Mouse (Mus musculus): ENCODE measurements around the gene Dnal1. TPM values are rescaled to one million over a fixed set of nuclear protein-coding genes. Genes with fewer than 3 reads are reported as not detected.

Dnal1 gene
- polyA plus RNA-seq, 1 experiment = 8.2 TPM

GRCm38 (mm10) chr12:84176886-84177765 lies 63.0 kb downstream of the Dnal1 start:
- Histone ChIP-seq H3K27me3 (ENCODE audit: control insufficient read depth, insufficient read depth, low read length) (no peaks in the 10 kb centered on the region), H3K36me3 (ENCODE audit: control insufficient read depth, insufficient read depth, low read length) (no peaks in the 10 kb centered on the region), H3K4me3 (ENCODE audit: control insufficient read depth, low read depth, low read length) (no peak overlapping the region), H3K27ac (ENCODE audit: control insufficient read depth, insufficient read depth, low read depth, low read length) (no peak overlapping the region), H3K4me1 (ENCODE audit: control insufficient read depth, insufficient read depth, low read length) (peaks cover 14% of the 10 kb centered on the region)
- no peak for TF ChIP-seq POLR2A (IDR thresholded peaks at IDR 0.05; ENCODE audit: control insufficient read depth, low read depth, low read length)
- no peak for TF ChIP-seq CTCF (IDR thresholded peaks at IDR 0.05; ENCODE audit: control insufficient read depth, insufficient read depth, insufficient replicate concordance, low read depth, low read length)

GRCm38 (mm10) chr12:84178052-84178451 lies 63.9 kb downstream of the Dnal1 start:
- no peaks in the 10 kb centered on the region for H3K27me3 ChIP-seq (ENCODE audit: control insufficient read depth, insufficient read depth, low read length)
- TF ChIP-seq CTCF (IDR thresholded peaks at IDR 0.05; ENCODE audit: control insufficient read depth, insufficient read depth, insufficient replicate concordance, low read depth, low read length) (no peak), POLR2A (IDR thresholded peaks at IDR 0.05; ENCODE audit: control insufficient read depth, low read depth, low read length) (no peak)
- peaks cover 14% of the 10 kb centered on the region for H3K4me1 ChIP-seq (ENCODE audit: control insufficient read depth, insufficient read depth, low read length)
- H3K4me3 ChIP-seq (ENCODE audit: control insufficient read depth, low read depth, low read length) = no peak overlapping the region
- H3K27ac ChIP-seq (ENCODE audit: control insufficient read depth, insufficient read depth, low read depth, low read length) = no peak overlapping the region
- H3K36me3 ChIP-seq (ENCODE audit: control insufficient read depth, insufficient read depth, low read length) = no peaks in the 10 kb centered on the region

DNA sequence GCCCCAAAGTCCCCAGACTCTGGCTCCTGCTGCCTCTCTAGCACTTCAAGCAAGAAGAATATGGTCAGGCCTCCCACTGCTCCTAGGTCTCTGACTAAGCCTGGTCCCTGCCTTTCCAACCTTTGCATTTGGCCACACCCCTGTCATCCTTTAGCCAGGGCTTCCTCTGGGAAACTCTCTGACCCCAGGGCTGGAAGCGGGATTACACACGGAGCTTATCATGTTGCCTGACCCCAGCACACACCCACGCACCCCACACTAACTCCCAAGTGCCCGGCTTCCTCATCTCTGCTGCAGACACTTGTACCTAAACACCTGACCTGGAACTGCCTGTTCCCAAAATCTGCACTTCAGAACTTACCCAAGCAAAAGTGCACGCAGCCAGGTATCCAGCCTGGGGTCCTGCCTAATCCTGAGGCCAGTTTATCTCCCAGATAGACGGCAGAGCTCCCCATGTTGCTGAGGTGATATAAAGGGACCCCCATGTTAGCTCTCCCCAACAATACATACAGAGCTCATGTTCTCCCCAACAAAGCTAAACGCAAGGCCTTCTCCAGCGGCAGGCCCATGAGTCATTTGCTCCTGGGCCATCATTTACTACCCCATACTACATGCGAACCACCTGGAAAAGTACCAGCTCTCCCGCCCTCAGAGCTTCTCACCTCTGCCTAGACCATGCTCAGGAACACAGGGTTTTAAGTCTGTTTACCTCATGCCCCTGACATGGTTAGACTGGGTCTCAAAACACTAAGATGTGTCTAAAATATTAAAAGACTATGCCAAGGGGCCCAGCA lies 64.7 kb downstream of the Dnal1 start:
- H3K4me1 ChIP-seq (ENCODE audit: control insufficient read depth, insufficient read depth, low read length) = peaks cover 14% of the 10 kb centered on the region
- no peaks in the 10 kb centered on the region for H3K27me3 ChIP-seq (ENCODE audit: control insufficient read depth, insufficient read depth, low read length)
- TF ChIP-seq CTCF (IDR thresholded peaks at IDR 0.05; ENCODE audit: control insufficient read depth, insufficient read depth, insufficient replicate concordance, low read depth, low read length) (no peak), POLR2A (IDR thresholded peaks at IDR 0.05; ENCODE audit: control insufficient read depth, low read depth, low read length) (no peak)
- no peak overlapping the region for H3K27ac ChIP-seq (ENCODE audit: control insufficient read depth, insufficient read depth, low read depth, low read length)
- no peak overlapping the region for H3K4me3 ChIP-seq (ENCODE audit: control insufficient read depth, low read depth, low read length)
- no peaks in the 10 kb centered on the region for H3K36me3 ChIP-seq (ENCODE audit: control insufficient read depth, insufficient read depth, low read length)

DNA sequence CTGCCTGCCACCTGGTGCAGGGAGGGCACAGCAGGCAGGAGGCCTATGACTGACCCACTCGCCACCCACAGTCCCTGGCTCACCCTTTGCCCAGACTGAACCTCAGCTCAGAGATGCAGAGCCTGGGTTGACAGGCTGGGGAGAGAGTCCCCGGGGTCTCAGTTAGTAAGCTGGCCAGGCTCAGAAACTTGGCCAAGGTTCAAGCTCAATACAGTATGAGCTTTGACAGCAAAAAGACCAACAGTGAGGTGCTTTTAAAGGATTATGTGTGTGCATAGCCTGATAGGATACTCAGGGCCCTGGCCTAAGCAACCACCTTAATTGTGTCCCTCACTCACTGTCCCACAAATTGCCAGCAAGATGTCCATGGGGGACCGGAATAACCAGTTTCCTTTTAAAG lies 65.9 kb downstream of the Dnal1 start:
- Histone ChIP-seq H3K27me3 (ENCODE audit: control insufficient read depth, insufficient read depth, low read length) (no peaks in the 10 kb centered on the region), H3K36me3 (ENCODE audit: control insufficient read depth, insufficient read depth, low read length) (no peaks in the 10 kb centered on the region), H3K4me1 (ENCODE audit: control insufficient read depth, insufficient read depth, low read length) (peaks cover 11% of the 10 kb centered on the region), H3K4me3 (ENCODE audit: control insufficient read depth, low read depth, low read length) (no peak overlapping the region), H3K27ac (ENCODE audit: control insufficient read depth, insufficient read depth, low read depth, low read length) (no peak overlapping the region)
- TF ChIP-seq CTCF (IDR thresholded peaks at IDR 0.05; ENCODE audit: control insufficient read depth, insufficient read depth, insufficient replicate concordance, low read depth, low read length) = no peak
- no peak for TF ChIP-seq POLR2A (IDR thresholded peaks at IDR 0.05; ENCODE audit: control insufficient read depth, low read depth, low read length)

DNA sequence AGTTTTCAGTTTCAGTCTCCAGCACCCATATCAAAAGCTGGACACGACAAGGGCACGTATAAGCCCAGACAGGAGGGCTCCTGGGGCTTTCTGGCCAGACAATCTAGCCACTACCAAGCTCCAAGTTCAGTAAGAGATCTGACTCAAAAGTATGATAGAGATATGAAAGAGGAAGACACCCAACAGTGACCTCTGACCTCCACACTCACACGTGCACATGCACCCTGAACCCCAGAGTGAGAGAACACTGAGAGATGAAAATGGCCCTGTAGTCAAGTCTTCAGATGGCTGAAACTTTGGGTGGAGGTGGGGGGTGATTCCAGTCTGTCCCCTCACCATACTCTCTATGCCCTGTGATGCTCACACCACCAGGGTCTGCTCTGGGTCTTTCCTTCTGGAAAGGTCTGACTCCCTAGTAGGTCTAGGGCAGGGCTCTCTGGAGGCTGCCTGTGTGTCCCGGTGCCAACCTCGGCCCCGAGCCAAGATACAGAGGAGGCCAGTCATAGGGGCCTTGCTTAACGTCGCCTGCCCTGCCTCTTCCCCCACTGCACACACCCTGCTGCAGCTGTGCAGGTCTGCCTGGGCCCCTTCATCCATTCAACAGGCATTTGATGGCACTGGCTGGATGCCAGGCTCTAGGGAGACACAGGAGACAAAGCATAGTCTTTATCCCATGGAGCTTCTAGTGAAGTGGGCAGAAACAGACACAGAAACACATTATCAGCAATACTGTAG lies 66.7 kb downstream of the Dnal1 start:
- Histone ChIP-seq H3K4me1 (ENCODE audit: control insufficient read depth, insufficient read depth, low read length) (peaks cover 7% of the 10 kb centered on the region), H3K36me3 (ENCODE audit: control insufficient read depth, insufficient read depth, low read length) (no peaks in the 10 kb centered on the region), H3K27ac (ENCODE audit: control insufficient read depth, insufficient read depth, low read depth, low read length) (no peak overlapping the region), H3K4me3 (ENCODE audit: control insufficient read depth, low read depth, low read length) (no peak overlapping the region), H3K27me3 (ENCODE audit: control insufficient read depth, insufficient read depth, low read length) (no peaks in the 10 kb centered on the region)
- TF ChIP-seq CTCF (IDR thresholded peaks at IDR 0.05; ENCODE audit: control insufficient read depth, insufficient read depth, insufficient replicate concordance, low read depth, low read length) (no peak), POLR2A (IDR thresholded peaks at IDR 0.05; ENCODE audit: control insufficient read depth, low read depth, low read length) (no peak)

DNA sequence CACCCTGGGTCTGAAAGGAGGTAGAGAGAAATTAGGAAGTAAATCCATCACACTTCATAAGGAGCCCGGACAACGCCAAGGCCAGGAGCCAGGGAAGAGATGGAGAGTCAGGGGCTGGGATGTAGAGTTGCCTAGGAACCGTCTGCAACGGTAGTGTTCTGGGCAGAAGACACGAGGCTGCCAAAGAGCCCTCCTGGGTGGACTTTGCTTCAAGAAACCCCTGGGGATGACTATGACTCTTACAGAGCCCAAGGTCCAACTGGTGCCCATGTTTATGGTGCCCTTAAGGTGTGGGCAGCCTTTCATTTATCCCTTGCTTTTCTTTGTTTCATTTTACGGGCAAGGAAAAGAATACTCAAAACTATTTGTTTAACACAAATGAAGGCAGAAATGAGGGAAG lies 67.8 kb downstream of the Dnal1 start:
- H3K27ac ChIP-seq (ENCODE audit: control insufficient read depth, insufficient read depth, low read depth, low read length) = no peak overlapping the region
- H3K27me3 ChIP-seq (ENCODE audit: control insufficient read depth, insufficient read depth, low read length) = no peaks in the 10 kb centered on the region
- peaks cover 5% of the 10 kb centered on the region for H3K4me1 ChIP-seq (ENCODE audit: control insufficient read depth, insufficient read depth, low read length)
- no peak overlapping the region for H3K4me3 ChIP-seq (ENCODE audit: control insufficient read depth, low read depth, low read length)
- TF ChIP-seq CTCF (IDR thresholded peaks at IDR 0.05; ENCODE audit: control insufficient read depth, insufficient read depth, insufficient replicate concordance, low read depth, low read length) (no peak), POLR2A (IDR thresholded peaks at IDR 0.05; ENCODE audit: control insufficient read depth, low read depth, low read length) (no peak)
- H3K36me3 ChIP-seq (ENCODE audit: control insufficient read depth, insufficient read depth, low read length) = no peaks in the 10 kb centered on the region

GRCm38 (mm10) chr12:84184979-84185378 lies 70.8 kb downstream of the Dnal1 start:
- Histone ChIP-seq H3K27me3 (ENCODE audit: control insufficient read depth, insufficient read depth, low read length) (no peaks in the 10 kb centered on the region), H3K27ac (ENCODE audit: control insufficient read depth, insufficient read depth, low read depth, low read length) (no peak overlapping the region), H3K36me3 (ENCODE audit: control insufficient read depth, insufficient read depth, low read length) (no peaks in the 10 kb centered on the region), H3K4me3 (ENCODE audit: control insufficient read depth, low read depth, low read length) (no peak overlapping the region), H3K4me1 (ENCODE audit: control insufficient read depth, insufficient read depth, low read length) (peaks cover 3% of the 10 kb centered on the region)
- TF ChIP-seq POLR2A (IDR thresholded peaks at IDR 0.05; ENCODE audit: control insufficient read depth, low read depth, low read length) = no peak
- no peak for TF ChIP-seq CTCF (IDR thresholded peaks at IDR 0.05; ENCODE audit: control insufficient read depth, insufficient read depth, insufficient replicate concordance, low read depth, low read length)
